Mouse (Mus musculus) megakaryocyte, embryonic 14.5 days (primary cell): ENCODE measurements around the gene Glt28d2.

Source experiments
- FLI1 ChIP-seq: IDR thresholded peaks from 2 replicates; pipeline ENCODE4 v1.6.1; 2012; ENCODE audit warnings: low read length, inconsistent platforms, mixed read lengths
- GATA1 ChIP-seq: IDR thresholded peaks from 3 replicates; pipeline ENCODE4 v1.6.1; 2012; ENCODE audit warnings: mixed read lengths, low read length, inconsistent platforms, borderline replicate concordance

DNA sequence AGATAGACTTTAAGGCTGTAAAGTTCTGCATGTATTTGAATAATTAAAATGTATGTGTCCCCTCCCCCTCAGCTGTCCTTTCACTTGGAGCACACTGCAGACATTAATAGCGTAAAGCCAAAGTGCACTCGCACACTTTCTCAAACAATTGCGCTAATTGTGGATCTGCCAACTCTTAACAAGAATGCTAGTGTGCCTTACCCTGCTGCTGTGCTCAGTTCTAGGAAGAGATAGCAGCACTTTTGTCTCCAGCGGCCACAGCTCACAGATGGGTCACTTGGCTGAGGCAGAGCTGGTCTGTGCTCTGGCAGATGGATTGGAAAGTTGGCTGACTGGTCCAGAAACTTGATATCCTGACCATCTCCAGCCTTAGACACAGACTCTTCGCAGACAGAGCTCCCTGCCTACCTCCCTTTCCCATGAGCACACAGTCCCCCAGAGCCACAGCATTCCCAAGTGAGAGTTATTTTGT lies 40.9 kb upstream of the Glt28d2 start:
- no peak for TF ChIP-seq GATA1
- no peak for TF ChIP-seq FLI1
